Mouse (Mus musculus) lung, adult 2 months (tissue): ENCODE measurements around the gene AU040320.

Source experiments
- CTCF ChIP-seq: fragments of 200-500 bp; IDR thresholded peaks from 2 replicates; pipeline ENCODE4 v1.5.1; 2011; ENCODE audit warnings: mild to moderate bottlenecking, low read length, control low read depth; ENCODE audit not compliant: insufficient read depth
- POLR2A ChIP-seq: fragments of 200-500 bp; IDR thresholded peaks from 2 replicates; pipeline ENCODE4 v1.6.1; 2011; ENCODE audit warnings: low read depth, mild to moderate bottlenecking, control low read depth, low read length, borderline replicate concordance; ENCODE audit errors: extremely low read depth

DNA sequence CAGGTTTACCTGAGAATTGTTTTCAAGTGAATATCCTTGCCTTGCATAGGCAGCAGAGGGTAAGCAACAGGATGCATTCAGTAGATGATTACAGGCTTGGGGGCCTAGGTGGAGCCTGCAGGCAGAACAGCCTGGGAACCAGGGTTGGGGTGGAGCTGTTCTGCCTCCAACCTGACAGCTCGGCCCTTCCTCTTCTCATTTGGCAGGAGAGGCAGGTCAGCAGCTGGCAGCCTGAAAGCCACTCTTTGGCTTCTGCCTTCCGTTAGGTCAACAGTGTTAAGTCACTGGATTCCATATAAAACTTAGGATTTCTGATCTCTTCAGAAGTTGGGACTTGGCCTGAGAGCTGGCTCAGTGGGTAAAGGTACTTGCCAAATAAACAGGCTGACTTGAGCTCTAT lies 10.4 kb upstream of the AU040320 start:
- no peak for TF ChIP-seq CTCF
- no peak for TF ChIP-seq POLR2A
